Mouse (Mus musculus) embryo, embryonic 9.5 days (tissue): ENCODE results near the gene Cyb561d1.

ENCODE experiments used
- DNase-seq: peaks from one replicate; pipeline ENCODE4 v3.0.0-alpha.2; 2017; ENCODE audit errors: extremely low spot score

Cyb561d1 gene

DNA sequence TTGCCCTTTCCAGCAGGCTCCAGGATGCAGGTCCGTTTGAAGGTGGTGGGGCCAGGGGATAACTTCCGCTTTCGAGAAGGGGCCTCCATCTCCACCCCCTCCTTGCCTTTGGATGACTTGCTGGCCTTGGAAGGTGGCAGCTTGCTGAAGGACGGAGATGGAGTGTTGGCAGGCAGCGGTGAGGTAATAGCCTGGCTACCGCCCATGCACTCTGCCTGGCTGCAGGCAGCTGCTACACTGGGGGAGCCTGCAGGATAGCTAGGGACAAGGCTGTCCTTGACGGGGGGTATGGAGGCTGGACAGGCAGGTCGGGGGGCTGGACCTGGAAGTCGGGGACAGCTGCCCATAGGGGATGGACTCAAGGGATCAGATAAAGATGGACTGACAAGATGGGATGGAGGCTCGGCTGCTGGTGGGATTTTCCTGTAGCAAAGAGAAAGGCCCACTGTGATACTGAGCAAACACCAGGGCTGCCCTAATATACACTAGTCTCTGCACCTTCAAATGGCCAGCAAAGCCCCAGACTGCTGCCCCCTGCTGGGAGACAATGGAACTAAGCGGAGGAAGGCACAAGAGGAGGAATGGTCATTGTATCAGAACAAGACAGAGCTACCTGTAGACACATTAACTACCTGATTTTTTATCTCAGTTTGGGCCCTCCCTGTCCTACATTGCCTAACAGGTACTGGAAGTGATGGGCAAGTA is 2.8 kb upstream of the Cyb561d1 start:
- DNase-seq: peak; percentile 81

DNA sequence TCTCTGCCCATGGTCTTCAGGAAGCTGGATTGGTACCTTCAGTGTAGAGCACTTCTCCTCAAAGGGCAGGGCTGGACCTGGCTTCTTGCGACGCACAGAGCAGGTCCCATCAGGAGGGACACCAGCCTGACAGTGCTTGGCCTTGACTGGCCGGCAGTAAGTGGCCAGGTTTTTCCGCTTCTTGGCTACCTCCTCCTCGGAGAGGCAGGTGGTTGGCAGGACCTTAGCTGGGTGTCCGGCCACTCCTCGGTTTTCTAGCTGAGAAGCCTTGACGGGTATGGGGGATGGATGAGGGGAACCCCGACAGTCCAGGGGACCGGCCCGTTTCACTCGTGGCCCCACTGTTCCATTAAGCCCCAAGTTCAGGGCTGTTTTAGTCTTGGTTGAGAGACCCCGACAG is 2.2 kb upstream of the Cyb561d1 start:
- DNase-seq: no peak

DNA sequence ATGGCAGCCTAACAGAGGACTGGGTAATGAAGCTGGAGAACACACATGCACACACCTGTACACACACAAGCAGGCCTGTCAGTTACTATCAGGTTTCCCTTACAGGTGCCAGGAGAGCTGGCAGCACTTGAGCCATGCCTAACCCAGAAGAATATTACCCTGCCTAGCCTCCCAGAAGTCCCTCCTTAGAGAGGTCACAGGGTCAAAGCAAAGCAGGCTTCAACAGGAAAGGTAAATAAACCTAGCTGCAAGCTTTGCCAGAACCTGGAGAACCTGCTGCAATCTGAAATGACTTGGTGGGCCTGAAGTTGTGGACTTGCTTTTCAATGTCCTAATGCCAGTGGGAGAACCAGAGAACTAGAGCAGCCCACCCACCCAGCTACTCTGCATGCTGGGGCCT is 1.5 kb upstream of the Cyb561d1 start:
- no peak for DNase-seq

DNA sequence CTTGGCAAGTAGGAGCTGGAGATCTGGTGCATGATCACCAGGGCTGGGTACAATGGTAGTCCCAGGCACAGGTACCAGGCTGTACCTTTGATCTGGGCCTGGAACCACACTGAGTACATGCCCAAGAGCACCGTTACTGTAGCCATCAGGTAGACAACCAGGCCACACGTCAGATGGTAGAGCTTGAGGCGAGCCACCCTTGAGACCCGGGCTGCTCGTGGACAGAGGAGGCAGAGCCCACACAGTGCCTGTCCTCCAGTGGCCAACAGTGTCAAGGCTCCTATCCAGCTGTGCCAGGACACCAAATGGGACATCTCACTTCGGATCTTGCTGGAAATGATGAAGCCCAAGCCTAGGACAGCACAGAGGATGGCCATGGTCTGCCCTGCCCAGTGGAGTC is 1.8 kb downstream of the Cyb561d1 start:
- no peak for DNase-seq

DNA sequence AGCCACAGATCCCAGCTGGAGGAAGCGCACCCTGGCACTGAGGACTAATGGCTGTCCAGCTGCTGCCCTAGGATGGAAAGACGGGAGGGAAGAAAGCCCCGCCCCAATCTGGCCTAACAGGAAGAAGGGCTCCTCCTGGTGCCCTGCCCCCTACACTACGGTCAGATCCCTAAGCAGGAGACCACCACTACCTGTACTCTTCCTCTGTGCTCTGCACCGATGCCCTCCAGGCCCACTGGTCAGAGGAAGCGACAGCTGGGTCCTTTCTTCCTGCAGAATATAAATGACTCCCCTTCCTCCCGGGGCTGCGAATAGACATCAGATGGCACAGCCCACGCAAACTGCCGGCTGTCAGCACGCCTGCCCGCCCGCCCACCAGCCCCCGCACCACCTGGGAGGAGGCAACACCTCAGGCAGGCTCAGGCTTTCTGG is 3.9 kb downstream of the Cyb561d1 start:
- peak; percentile 52 for DNase-seq

DNA sequence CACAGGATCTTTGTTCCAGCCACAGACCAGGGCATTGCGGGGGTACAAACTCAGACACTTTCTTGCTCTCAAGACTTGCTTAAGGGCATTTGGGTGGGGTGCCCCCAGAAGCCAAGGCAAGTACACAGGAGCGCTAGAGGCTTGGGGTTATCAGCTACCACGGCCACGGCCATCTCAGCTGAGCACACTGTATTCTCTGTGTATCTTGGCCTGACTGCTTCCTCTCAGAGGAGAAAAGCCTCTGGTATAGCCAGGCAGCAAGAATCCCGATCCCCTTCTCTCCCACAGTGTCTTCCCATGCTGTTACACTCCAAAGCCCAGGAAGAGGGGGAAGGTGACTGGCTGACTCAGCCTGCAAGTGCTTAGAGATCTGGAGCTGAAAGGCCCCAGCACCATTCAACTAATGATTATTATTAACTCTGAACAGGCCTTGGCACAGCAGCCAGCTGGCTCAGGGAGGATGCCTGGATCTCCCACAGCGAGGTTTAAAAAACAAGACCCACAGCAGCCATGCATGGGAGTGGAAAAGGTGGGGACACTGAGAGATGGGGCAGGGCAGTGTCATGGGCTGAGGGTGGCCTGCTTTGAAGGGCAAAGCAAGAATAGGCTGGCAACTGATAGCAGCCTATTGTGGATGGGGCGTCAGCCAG is 4.9 kb downstream of the Cyb561d1 start:
- no peak for DNase-seq

DNA sequence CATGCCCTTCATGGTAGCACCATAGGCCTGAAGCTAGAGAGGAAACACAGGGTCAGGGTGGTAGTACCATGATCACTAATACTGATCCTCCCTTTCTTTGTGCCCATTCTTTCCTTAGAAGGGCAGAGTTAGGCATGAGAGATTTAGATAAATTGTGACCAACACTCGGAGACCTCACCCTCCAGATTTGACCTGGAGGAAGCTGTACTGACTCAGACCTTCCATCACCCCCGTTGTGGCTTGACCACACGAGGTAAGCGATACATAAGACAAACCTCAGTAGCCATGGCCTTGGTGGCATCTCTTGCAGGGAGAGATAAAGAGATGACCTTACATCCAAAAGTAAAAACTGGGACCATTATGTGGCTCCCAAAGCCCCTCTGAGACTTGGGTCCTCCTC is 5.7 kb downstream of the Cyb561d1 start:
- DNase-seq: no peak

DNA sequence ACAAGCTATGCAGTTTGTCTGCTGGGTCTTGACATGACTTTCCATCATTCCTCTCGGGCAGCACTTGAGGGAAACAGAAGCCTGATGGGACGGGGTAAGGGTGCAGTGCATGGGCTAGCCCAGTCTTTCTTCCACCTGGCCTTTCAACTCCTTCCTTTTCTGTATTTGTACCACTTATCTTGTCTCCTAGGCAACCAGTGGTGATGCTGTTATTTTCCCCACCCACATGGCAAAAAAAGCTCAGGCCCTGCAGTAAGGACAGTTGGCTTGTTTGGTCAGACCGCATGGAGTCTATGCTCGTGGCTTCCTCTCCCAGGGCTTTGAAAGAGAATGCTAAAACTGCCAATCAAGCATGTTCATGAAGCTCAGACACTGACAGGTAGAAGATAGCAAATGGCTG is 7.3 kb downstream of the Cyb561d1 start:
- no peak for DNase-seq

DNA sequence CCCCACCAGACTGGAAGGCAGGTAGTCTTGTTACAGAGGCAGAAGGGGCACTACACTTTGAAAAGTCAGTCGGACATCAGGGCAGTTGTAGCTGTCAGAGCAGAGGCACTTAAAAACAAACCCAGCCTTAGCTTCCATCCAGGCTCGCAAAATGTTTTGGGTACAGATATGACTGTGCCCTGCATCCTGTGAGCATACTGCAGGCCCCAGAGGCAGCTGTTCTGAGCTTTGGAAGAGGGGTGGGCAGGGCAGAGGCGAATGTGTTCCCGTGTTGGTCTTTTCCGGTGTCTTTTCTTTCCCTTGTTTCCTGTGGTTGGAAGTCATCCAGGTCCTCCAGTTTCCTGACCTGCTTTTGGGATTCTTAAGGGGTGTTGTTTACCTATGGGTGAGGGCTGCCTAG is 11.1 kb downstream of the Cyb561d1 start:
- DNase-seq: no peak

DNA sequence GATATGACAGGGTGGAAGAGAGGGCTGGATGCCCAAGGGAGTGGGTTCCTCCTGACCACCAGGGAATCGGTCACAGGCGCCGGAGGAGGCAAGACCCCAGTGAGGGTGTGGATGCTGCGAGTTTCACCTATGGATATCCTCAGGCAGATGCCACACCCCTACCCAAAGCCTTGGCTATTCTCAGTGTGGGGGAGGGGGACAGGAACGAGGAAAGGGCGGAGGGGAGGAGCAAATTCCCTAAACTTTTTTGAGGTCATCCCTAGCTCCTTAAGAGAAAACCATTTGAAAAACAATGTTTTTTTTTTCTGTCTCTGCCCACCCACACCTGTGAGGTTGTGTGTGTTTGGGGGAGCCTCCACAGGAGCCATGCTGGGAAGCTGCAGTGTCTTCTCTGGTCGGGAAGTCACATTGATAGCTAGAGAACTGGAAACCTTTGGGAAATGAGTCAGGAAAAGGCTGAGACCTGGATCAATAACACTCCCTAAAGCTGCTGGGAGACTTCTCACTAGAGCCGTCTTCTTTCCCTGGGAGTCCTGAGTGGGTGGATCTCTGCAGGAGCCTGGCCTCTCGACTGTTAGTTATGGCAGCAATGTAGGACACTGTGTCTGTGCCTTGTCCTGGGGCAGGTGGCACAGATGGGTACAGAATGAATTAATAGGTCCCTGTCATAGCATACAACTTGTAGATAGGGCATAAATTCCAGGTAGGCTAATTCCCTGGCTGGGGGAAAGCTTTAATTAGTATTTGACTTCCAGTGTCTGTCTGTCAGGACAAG is 12.1 kb downstream of the Cyb561d1 start:
- DNase-seq: no peak

DNA sequence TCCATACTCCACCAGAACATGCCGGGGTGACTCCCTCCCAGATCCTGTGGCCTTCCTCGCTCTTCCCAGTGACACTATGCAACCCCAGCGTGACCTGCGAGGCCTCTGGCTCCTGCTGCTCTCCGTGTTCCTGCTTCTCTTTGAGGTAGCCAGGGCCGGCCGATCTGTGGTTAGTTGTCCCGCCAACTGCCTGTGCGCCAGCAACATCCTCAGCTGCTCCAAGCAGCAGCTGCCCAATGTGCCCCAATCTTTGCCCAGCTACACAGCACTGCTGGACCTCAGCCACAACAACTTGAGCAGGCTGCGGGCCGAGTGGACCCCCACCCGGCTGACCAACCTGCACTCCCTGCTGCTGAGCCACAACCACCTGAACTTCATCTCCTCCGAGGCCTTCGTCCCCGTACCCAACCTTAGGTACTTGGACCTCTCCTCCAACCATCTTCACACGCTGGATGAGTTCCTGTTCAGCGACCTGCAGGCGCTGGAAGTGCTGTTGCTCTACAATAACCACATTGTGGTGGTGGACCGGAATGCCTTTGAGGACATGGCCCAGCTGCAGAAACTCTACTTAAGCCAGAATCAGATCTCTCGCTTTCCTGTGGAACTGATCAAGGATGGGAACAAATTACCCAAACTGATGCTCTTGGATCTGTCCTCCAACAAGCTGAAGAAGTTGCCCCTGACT is 13.8 kb downstream of the Cyb561d1 start:
- no peak for DNase-seq

DNA sequence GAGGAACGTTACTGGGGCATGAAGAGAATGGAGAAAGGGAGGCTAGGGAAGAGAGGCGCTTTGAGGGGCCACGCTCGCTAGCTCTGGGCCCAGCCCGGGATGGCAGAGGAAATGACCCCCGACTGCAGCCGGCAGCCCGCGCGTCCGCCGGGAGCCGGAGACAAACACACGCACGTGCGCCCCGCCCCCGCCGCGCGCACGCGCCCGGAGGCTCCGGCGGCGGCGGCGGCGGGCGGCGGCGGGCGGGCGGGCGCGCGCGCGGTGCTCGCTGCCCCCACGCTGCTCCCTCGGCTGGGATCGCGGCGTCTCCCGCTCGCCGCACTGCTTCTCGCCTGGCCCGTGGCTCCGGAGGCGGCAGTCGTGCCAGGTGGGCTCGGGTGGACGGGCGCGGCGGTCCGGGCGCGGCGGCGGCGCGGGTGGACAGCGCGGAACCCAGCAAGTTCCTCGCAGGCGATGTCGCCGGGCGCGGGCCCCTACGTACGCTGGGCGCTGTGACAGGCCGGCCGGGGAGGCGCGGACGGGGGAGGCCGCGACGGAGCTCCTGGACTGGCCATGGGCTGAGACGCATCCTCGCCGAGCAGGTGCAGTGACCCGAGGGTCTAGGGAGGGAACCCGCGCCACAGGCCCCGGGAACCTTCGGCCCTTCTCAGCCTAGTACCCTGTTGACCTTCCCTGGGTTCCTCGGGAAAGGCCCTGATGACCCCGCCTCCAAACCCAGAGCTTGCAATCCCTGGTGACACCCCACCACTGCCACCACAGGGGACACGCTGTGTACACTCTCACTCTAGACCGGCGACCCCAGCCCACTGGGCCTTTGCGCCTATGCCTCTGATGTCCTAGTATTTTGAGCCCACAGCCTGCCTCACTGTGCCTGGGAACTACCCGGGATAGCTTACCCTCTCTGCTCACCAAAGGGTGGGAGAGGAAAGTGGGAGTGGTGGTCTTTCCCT is 14.6 kb downstream of the Cyb561d1 start, which contains the start of gene Amigo1:
Gene Amigo1, plus strand, starts transcription at position 238 of the 950 bp plus-strand sequence.
- DNase-seq: peak; percentile 59

DNA sequence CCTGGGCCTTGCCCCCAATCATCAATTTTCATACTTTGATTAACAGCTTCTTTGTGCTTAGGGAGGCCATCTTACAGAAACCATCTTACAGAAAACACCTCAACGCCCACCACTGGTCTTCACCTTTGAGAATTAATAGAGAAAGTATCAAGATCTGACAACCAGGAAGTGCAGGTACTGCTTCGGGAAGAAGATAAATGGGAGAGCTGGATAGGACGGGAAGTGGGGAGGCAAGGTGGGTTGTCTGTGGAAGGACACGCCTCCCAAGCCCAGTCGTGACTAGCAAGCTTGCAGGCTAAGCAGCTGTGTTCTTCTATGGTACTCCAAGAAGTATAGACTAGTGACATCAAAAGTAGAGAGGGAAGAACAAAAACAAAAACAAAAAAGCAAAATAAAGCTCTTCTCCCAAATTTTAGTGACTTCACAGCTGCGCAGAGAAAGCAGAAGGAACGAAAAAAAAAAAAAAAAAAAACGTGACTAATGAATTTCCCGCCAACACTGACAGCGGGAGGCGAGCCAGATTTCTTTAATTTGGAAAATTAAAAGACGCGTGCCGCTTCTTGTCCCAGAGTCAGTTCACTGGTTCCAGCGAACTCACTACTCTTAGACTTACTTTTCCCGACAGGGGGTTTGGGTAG is 15.4 kb downstream of the Cyb561d1 start:
- no peak for DNase-seq

DNA sequence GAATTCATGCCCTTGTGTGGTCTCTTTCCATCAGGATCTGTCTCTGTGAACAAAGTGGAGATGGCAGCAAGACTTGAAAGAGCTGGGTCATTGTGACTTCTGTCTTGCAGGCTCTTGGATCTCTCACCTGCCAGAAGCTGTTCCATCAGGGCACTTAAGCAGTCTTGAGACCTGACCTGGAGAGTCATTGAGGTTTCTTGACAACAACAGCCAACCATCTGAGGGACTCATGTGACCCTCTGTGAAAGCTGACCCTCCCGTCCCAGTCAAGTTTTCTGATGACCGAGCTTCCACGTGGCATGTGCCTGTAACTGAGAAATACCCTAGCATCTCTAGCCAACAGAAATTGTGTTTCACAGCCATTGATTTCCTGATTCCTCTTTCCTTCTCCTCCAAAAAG is 16.3 kb downstream of the Cyb561d1 start:
- DNase-seq: no peak

DNA sequence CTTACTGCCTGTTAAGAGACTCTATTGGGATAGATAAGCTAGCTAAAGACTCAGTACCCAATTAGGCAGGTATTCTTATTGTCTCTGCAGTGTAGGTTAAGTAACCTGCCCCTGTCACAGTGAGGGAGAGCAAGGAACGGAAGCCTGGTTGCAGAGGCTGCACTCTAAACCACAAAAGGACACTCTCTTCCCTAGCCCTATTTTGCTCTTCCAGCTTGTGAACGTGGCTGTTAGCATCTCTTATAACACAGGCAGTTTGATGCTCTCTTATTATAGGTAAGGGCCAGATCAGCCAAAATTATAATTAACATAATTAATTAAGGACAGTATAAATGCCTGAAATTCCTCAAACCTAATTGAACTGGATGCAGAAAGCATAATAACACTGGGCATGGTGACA is 20.5 kb downstream of the Cyb561d1 start:
- no peak for DNase-seq

DNA sequence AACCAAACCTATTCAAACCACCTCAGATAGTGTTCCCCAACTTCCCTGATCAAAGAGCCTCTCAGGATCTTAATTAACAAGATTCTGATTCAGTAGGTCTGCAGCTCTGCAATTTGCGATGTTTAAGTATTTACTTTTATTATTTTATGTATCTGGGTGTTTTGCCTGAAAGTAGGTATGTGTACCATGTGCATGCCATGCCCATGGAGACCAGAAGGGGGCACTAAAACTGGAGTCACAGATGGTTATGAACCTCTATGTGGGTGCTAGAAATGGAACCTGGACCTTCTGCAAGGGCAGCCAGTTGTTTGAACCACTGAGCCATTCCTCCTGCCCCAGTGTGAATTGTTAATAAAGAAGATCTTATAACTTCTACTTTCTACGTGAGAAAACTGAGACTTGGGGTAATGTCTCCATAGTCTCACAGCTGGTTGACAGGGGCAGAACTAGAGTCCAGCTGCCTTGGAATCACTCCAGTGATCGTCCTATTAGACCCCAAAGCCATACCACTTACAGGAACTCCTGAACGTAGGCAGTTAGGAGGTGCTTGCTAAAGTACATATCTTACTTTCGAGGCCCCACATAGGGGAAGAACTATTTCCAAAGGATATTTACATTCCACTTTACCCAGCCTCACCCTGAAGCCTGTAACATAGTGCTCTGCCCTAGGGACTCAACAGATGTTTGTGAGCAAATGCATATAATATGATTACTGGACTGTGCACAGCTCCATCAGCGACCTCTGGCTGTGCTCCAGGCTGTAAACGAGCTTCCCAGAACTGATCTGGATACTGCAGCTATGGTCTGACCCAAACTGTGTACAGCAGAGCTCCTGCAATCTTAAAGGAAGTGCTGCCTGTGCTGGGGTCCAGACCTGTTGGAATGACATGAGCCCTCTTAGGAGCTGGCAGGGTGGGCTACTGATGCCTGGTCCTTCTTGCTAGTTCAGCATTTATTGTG is 22.0 kb downstream of the Cyb561d1 start:
- no peak for DNase-seq

DNA sequence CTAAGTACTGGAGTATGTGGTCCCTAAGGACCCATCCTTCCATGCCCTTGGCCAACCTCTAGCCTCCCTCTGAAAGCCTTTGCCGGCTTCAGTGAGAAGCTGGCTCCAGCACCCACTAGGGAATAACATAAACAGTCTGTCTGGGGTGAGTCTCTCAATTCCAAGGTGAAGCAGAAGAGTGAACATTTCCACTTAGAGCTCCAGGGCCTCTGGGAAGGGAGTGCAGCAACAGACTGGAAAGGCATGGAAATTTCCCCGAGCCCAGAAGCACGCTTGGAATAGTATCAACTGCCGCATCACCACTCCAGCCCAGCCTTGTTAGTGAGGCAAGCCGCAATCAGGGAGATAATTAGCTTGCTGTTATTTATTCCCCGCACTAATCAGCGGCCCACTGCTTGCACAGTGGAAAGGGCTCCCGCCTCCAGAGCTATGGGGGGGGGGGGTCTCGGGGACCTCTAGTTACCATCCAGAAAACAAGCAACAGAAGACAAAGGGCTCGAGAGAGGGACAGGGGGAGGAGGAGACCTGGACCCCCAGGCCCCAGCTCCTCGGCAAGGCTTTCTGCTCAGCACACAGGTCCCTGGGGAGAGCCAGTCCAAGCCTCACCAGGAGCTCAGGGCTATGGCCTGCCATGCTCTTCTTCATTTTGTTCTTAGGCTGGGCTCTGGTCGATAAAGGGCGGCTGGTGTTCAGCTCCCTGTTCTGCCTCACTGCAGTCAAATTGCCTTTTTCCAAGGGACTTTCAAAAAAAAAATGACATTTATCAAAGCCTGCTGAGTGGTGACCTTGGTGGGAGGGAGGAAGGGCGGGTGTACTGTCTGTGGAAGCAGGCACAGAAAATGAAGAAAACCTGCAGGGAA is 26.1 kb downstream of the Cyb561d1 start:
- no peak for DNase-seq

DNA sequence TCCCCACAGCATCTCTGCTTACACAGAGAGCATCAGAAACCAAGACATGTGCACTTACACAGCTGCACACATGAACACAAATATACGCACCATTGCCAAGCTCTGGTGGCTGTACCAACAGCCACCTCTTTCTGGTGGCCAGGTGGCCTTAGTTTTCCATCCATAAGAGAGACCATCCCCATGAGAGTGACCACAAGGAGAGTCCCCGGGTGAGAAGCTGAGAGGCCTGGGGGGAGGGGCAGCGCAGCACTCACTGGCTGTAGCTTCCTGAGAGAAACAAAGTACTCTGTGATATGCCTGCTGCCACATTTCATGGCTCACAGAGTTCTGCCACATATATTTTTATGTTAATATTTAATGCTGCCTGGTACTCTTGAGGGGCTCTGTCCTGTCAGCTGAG is 31.8 kb downstream of the Cyb561d1 start:
- DNase-seq: no peak
